Mouse (Mus musculus) stomach, postnatal 0 days (tissue): Measurements from ENCODE around the gene Dhx29.

ENCODE experiments used
- CTCF ChIP-seq: IDR thresholded peaks from 2 replicates; pipeline ENCODE4 v1.5.1; 2016; ENCODE audit warnings: antibody characterized with exemption, low read depth, mild to moderate bottlenecking, moderate library complexity
- EP300 ChIP-seq: optimal IDR thresholded peaks from 2 replicates; pipeline ENCODE3; 2016; ENCODE audit warnings: antibody characterized with exemption

GRCm38 (mm10) chr13:112987532-112987943, 60.3 kb downstream of the Dhx29 start, which contains the start of gene Ccno:
- TF ChIP-seq CTCF (no peak), EP300 (no peak)
